Mouse (Mus musculus) testis, adult 2 months (tissue): ENCODE data around the gene H2-M10.5. TPM values are rescaled to one million over a fixed set of nuclear protein-coding genes. Genes with fewer than 3 reads are reported as not detected.
A peak's percentile ranks its signal among the peaks of the same experiment; 100 is the strongest.
"Not testable (repeated sequence)": the region's sequence is repeated elsewhere in the genome, so short reads cannot be mapped to it uniquely, and the experiment has no call there.

Source experiments
- H3K27ac ChIP-seq: fragments of 200-500 bp; 2 replicates; pipeline ENCODE4 v1.5.1; 2012; ENCODE audit warnings: low read depth, low read length; ENCODE audit not compliant: control insufficient read depth, insufficient read depth
- H3K27me3 ChIP-seq: fragments of 200-500 bp; 2 replicates; pipeline ENCODE4 v1.6.1; 2012; ENCODE audit warnings: mild to moderate bottlenecking, low read length, moderate library complexity; ENCODE audit not compliant: control insufficient read depth, insufficient read depth
- H3K36me3 ChIP-seq: fragments of 200-500 bp; 2 replicates; pipeline ENCODE4 v1.6.1; 2012; ENCODE audit warnings: mild to moderate bottlenecking, low read length; ENCODE audit not compliant: control insufficient read depth, insufficient read depth
- H3K4me1 ChIP-seq: fragments of 200-500 bp; 2 replicates; pipeline ENCODE4 v1.6.1; 2012; ENCODE audit warnings: low read length; ENCODE audit not compliant: control insufficient read depth, insufficient read depth
- H3K4me3 ChIP-seq: fragments of 200-500 bp; 2 replicates; pipeline ENCODE4 v1.5.1; 2012; ENCODE audit warnings: low read depth, mild to moderate bottlenecking, low read length, moderate library complexity, mixed read lengths; ENCODE audit not compliant: control insufficient read depth
- CTCF ChIP-seq: fragments of 200-500 bp; IDR thresholded peaks from 2 replicates; pipeline ENCODE4 v1.5.1; 2012; ENCODE audit warnings: low read depth, mild to moderate bottlenecking, inconsistent platforms, low read length, moderate library complexity; ENCODE audit not compliant: control insufficient read depth, insufficient read depth, insufficient replicate concordance
- POLR2A ChIP-seq: fragments of 200-500 bp; IDR thresholded peaks from 2 replicates; pipeline ENCODE4 v1.6.1; 2012; ENCODE audit warnings: low read depth, mild to moderate bottlenecking, inconsistent platforms, low read length, moderate library complexity; ENCODE audit not compliant: control insufficient read depth
- polyA plus RNA-seq: library from polyadenylated mRNA; depleted of rRNA; stranded (reverse); fragments of >200 nt; gene quantifications from 2 replicates; pipeline ENCODE4 v1.2.3, GENCODE M21; 2012; rRNA removed

The H2-M10.5 gene
- polyA plus RNA-seq = not detected in 2 replicates

DNA sequence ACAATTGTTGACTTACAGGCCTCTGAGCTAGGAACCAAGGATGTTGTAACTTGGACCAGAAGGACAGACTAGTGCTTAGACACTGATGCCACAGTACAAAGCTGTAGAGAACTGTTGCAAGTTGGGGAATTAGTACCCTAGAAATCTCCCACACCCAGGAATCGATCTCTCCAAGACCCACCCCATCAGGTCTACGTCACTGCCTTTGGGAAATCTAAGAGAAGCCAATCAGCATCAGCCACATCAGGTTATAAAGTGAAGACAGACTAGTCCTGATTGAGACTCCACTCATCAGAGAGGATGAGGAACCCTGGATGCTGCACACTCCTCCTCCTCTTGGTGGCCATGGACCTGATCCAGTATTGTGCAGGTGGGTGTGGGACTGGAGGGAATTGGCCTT lies at the start of gene H2-M10.5:
H2-M10.5 (plus strand) TSS at position 301 of the 400 bp plus-strand sequence.
- H3K27ac ChIP-seq, H3K4me3 ChIP-seq, H3K4me1 ChIP-seq, H3K36me3 ChIP-seq, H3K27me3 ChIP-seq: not testable (repeated sequence)

DNA sequence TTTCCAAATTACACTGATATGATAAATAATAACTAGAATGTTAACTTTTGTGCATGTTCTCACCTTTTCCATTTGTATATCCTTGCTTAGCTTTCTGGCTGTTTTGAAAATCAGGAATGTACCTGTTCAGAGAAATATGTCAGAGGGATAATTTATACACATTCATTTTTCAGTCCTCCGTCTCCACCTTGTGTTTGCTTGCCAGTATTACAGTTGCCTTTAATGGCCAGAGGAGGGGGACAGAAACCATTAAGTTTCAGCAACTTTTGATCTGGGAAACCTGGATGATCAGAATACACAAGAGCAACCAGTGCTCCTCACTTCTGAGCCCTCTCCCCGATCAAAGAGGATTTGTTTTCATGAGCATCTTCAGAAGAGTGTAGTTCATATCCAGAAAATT lies 46.7 kb upstream of the H2-M10.5 start:
- Histone ChIP-seq H3K4me1 (no peaks in the 10 kb centered on the region), H3K27ac (no peak overlapping the region), H3K4me3 (no peak overlapping the region), H3K36me3 (no peaks in the 10 kb centered on the region), H3K27me3 (no peaks in the 10 kb centered on the region)
- no peak for TF ChIP-seq CTCF
- no peak for TF ChIP-seq POLR2A

DNA sequence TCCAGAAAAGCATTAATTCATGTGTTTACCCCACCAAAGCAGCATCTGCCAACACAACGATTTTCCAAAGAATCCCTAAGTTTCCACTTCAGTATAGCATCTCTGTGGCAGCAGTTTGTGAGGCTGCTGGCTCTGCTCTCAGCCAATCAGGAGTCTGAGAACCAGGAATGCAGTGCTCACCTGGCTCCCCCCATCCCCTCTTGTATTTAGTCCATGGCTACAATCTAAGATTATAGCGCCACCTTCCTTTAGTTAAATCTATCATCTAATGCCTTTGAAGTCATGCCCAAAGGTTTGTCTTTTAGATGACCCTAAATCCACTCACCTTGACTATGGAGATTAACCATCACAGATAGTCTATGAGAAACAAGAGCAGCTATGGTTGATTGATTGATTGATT lies 8.9 kb upstream of the H2-M10.5 start:
- Histone ChIP-seq H3K27me3 (no peaks in the 10 kb centered on the region), H3K4me1 (no peaks in the 10 kb centered on the region), H3K36me3 (no peaks in the 10 kb centered on the region), H3K4me3 (no peak overlapping the region), H3K27ac (no peak overlapping the region)
- TF ChIP-seq POLR2A = no peak
- TF ChIP-seq CTCF = no peak

DNA sequence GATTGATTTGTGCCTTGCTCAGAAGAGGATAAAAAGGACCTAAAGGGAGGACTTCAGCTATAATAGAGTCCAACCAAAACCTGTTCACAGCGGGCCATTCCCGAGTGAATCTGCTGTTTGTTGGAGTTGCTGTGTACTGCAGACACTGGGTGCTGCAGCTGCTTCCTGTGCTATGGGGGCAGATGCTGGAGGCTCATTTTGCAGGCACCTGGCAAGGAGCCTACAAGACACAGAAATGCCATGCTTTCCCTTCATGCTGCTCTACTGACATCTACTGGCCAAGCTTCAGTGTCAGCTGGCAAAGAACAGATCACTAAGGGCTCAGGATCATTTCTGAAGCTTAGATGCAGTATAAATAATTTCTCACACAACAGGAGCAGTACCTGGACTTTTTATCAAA lies 8.5 kb upstream of the H2-M10.5 start:
- H3K4me3 ChIP-seq, H3K27ac ChIP-seq, H3K27me3 ChIP-seq, H3K4me1 ChIP-seq, H3K36me3 ChIP-seq: not testable (repeated sequence)

DNA sequence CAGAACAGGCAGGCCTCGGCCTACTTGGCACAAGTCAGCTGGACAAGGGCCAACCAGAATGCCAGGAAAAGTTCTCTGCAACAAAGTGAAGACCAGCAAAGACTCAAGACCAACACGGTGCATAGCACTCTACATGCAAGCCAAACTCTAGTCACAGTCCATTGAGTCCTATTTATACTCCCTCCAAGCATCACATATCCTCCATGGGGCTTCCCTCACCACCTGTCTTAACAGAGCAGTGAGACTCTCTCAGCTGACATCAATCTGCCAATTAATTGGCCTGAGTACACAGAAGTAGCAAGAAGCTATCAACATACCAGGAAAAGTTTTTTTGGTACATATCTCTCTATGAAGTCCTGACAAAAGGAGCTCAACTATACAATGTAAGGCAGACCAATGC lies 7.3 kb upstream of the H2-M10.5 start:
- not testable (repeated sequence) for H3K4me3 ChIP-seq, H3K36me3 ChIP-seq, H3K27ac ChIP-seq, H3K27me3 ChIP-seq, H3K4me1 ChIP-seq

DNA sequence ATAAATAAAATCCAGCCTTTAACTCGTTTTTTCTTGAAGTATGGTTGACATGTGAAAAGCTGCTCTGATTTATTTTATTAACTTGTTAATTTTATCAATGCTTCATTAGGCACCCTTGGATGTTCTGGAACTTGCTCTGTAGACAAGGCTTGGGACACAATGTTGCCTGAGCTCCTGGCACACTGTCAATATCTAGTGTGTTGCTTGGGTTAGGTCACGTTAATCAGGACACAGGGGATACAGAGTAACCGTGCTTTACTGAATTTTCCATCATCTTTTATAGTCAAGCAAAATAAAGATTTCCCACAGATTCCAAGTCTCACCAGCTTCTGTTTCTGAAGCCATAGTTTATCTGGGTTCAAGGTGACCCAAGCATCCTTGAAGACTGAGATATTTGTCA lies 8.8 kb downstream of the H2-M10.5 start:
- no peak overlapping the region for H3K4me3 ChIP-seq
- H3K27me3 ChIP-seq = no peaks in the 10 kb centered on the region
- TF ChIP-seq POLR2A (no peak), CTCF (no peak)
- H3K4me1 ChIP-seq = no peaks in the 10 kb centered on the region
- H3K27ac ChIP-seq = no peak overlapping the region
- H3K36me3 ChIP-seq = no peaks in the 10 kb centered on the region

DNA sequence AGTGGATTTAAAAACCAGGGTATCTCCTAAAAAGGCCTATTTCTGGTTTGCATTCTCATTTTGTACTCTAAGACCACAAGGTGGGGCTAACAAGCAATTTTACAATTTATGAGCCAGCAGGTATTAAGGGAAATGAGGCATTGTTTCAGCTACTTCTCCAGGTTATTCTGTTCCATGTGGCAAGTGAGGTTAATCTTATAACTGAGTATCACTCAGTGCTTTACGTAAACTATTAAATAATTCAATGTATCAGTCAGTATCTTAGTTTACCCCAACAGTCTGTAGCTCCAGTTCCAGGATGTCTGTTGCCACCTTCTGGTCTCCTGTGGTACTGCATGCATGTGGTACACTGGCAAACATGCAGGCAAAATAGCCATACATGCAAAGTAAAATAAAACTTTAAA lies 13.8 kb downstream of the H2-M10.5 start:
- H3K4me3 ChIP-seq, H3K36me3 ChIP-seq, H3K4me1 ChIP-seq, H3K27ac ChIP-seq, H3K27me3 ChIP-seq: not testable (repeated sequence)

DNA sequence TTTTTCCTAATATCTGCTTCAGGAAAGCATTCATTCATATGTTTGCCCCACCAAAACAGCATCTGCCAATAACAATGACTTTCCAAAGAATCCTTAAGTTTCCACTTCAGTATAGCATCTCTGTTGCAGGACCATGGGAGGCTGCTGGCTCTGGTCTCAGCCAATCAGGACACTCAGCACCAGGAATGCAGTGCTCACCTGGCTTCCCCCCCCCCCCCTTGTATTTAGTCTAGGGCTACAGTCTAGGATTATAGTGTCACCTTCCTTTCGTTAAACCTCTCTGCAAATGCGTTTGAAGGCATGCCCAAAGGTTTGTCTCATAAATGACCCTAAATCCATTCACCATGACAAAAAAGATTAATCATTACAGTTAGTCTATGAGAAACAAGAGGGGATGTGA lies 15.6 kb downstream of the H2-M10.5 start:
- no peak overlapping the region for H3K4me3 ChIP-seq
- H3K27me3 ChIP-seq = no peaks in the 10 kb centered on the region
- TF ChIP-seq CTCF = no peak
- TF ChIP-seq POLR2A = no peak
- no peaks in the 10 kb centered on the region for H3K36me3 ChIP-seq
- H3K27ac ChIP-seq = no peak overlapping the region
- H3K4me1 ChIP-seq = no peaks in the 10 kb centered on the region

DNA sequence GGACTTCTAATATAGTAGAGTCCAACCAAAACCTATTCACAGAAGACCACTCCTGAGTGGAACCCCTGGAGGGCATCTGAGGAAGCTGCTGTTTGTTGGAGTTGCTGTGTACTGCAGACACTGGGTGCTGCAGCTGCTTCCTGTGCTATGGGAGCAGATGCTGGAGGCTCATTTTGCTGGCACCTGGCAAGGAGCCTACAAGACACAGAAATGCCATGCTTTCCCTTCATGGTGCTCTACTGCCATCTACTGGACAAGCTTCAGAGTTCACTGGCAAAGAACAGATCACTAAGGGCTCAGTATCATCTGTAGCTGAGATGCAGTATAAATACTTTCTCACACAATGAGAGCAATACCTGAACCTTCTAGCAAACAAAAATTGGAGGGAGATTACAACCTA lies 16.1 kb downstream of the H2-M10.5 start:
- peak; percentile 12; the same call in 1 of the 2 replicates for TF ChIP-seq CTCF
- not testable (repeated sequence) for H3K27me3 ChIP-seq, H3K27ac ChIP-seq, H3K4me3 ChIP-seq, H3K36me3 ChIP-seq, H3K4me1 ChIP-seq
